Mouse (Mus musculus): ENCODE data around the gene Rbm39. TPM values are rescaled to one million over a fixed set of nuclear protein-coding genes. Genes with fewer than 3 reads are reported as not detected.
A peak's percentile ranks its signal among the peaks of the same experiment; 100 is the strongest.
"Not testable (repeated sequence)": the region's sequence is repeated elsewhere in the genome, so short reads cannot be mapped to it uniquely, and the experiment has no call there.

Rbm39 gene
- polyA plus RNA-seq, 1 experiment = 472 TPM

DNA sequence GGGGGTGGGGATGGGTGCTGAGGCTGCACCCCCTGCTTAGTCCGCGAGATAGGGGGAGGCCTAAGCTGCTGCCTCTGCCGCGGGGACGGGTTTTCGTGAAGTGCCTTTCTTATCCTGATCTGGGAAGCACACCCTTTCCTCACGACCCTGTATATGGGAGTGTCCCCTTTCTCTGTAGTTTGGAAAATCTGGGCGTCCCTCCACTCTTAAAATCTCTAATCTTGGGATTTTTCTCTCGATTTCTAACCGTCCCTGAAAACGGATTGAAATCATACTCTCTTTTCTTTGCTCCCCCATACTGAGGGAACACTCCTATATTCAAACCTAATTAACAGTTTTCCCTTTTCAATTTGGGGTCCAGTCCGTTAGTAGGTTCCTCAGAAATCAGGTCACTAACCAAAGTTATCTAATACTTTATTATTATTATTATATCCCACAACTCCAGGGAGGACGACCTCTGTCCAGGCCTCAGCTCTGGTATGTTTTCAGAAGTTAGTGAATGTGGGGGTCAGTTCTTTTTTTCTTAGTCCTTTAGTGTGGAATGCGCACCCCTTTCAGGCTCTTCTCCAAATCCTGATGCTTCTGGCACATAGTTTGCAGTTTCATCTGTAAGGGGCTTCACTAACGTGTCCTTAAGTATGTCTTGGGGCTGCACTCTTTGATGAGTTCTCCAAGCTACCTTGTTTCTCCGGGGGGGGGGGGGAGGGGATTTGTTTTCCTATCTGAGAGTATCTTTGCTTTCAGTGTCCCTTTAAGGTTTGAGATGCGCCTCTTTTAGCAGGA, 17.3 kb upstream of the Rbm39 start:
- peak overlapping the region; percentile 72 for H3K4me3 ChIP-seq (ENCODE audit: insufficient read depth, low read length)
- peak overlapping the region; percentile 80 for H3K27ac ChIP-seq (ENCODE audit: insufficient read depth, low read depth, low read length)
- H3K4me1 ChIP-seq (ENCODE audit: control insufficient read depth, insufficient read depth, low read length) = peaks cover 40% of the 10 kb centered on the region
- TF ChIP-seq CTCF (IDR thresholded peaks at IDR 0.05; ENCODE audit: low read depth, low read length) (no peak), POLR2A (IDR thresholded peaks at IDR 0.05; ENCODE audit: borderline replicate concordance, low read depth, low read length) (no peak)

DNA sequence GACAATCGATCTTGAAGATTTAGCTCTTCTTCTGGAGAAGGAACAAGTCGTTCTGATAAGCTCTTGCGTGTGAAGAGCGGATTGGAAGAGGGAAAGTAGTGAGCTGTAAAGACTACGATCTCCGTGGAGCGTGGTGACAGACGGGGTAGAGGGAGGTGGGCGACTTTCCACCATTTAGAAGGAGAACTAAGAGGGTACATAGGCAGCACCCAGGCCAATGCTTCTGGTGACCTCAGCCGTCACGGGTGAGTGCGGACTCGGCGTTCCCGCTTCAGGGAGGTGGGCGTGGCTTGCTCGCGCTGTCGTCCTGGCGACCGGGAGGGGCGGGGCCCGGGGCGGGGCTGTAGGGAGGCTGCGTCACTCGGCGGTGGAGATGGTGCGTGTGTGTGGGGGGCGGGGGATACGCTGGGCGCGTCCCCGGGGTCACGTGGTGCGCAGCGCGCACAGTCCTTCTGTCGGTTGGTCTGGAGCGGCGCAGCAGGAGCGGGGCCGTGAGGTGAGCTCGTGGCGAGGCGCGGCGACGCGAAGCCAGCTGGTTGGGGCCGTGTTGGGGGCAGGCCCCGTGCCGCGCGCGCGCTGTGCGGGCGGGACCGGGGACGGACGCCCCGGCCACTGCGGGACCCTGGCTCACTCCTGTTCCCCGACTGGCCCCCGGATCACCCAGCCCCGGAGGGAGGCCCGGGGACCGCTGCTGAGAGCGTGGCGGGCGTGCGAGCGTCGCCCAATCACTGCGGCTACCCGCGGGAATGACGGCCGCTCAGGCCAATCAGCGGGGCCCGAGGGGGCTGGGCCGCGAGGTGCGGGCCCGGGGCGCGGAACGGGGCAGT, 16.5 kb upstream of the Rbm39 start, which contains the start of gene Phf20:
Gene Phf20, plus strand, starts transcription at position 165 of the 827 bp plus-strand sequence.
- Histone ChIP-seq H3K4me1 (ENCODE audit: control insufficient read depth, insufficient read depth, low read length) (peaks cover 35% of the 10 kb centered on the region), H3K27ac (ENCODE audit: insufficient read depth, low read depth, low read length) (peak within 1 kb of the TSS; percentile 80), H3K4me3 (ENCODE audit: insufficient read depth, low read length) (peak within 1 kb of the TSS; percentile 72)
- TF ChIP-seq CTCF (IDR thresholded peaks at IDR 0.05; ENCODE audit: low read depth, low read length) = no peak
- TF ChIP-seq POLR2A (IDR thresholded peaks at IDR 0.05; ENCODE audit: borderline replicate concordance, low read depth, low read length) = no peak

DNA sequence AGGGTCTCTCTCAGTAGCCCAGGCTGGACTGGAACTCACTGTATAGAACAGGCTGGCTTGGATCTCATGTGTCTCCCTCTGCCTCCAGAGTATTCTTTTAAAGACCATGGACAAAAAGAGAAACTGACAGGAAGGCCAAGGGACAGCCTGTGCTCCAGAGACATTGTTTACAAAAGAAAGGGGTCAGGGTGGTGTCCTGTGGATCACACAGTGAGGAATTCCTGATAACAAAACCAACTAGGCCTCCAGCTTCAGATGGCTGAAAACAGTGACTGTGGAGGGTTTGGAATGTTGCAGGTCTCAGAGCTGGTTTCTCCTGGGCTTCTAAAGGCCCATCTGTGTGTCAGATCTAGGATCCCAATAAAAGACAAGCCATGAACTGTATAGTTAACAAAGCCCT, 14.5 kb upstream of the Rbm39 start:
- Histone ChIP-seq H3K4me1 (ENCODE audit: control insufficient read depth, insufficient read depth, low read length) (peaks cover 35% of the 10 kb centered on the region), H3K27ac (ENCODE audit: insufficient read depth, low read depth, low read length) (no peak overlapping the region), H3K4me3 (ENCODE audit: insufficient read depth, low read length) (no peak overlapping the region)
- TF ChIP-seq CTCF (IDR thresholded peaks at IDR 0.05; ENCODE audit: low read depth, low read length) = no peak
- TF ChIP-seq POLR2A (IDR thresholded peaks at IDR 0.05; ENCODE audit: borderline replicate concordance, low read depth, low read length) = no peak

DNA sequence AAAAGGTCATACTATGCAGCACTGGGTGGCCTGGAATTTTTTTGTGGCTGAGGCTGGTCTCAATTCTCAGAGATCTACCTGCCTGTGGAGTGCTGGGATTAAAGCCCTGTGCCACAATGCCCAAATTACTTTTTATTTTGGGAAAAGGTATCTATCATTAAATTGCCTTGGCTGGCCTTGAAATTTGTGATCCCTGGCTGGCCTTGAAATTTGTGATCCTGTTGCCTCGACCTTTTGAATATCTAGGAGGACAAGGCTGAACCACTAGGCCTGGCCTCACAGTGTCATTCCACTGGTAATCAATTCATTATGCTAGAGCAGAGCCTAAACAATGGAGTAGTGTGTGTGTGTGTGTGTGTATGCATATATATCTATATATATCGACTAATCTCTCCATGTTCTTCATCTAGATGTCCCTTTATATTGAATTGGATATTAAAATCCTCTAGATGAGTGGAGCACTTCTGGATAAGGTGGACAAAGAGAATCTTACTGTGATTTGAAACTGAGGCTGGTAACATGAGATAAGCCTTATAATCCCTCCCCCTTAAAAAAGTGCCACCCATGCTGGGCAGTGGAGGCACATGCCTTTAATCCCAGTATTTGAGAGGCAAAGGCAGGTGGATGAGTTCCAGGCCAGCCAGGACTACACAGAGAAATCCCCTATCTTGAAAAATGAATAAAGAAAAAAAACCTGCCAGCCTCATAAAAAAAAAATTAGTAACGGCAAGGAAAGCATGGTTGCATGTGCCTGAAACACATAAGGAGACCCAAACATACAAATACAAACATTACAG, 13.2 kb upstream of the Rbm39 start:
- H3K4me3 ChIP-seq (ENCODE audit: insufficient read depth, low read length) = no peak overlapping the region
- TF ChIP-seq CTCF (IDR thresholded peaks at IDR 0.05; ENCODE audit: low read depth, low read length) = no peak
- H3K27ac ChIP-seq (ENCODE audit: insufficient read depth, low read depth, low read length) = no peak overlapping the region
- peaks cover 31% of the 10 kb centered on the region for H3K4me1 ChIP-seq (ENCODE audit: control insufficient read depth, insufficient read depth, low read length)

DNA sequence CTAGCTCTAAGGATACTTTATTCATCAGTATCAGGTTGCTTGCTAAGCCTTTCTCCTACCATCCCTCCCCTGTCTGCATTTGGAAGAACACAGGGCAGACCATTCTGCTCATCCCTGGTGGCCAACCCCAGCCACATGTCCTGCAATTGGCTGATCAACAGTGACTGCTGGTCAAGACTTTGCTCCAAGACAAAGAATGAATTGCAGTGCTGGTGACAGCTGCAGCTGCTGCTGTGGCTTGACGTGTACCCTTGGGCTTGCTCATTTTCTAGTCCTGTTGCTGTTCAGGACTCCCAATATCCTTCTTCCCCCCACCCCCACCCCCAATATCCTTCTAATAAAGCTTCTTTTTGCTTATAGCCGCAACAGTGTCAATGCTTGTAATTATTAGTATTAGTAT, 12.0 kb upstream of the Rbm39 start:
- Histone ChIP-seq H3K4me3 (ENCODE audit: insufficient read depth, low read length) (no peak overlapping the region), H3K4me1 (ENCODE audit: control insufficient read depth, insufficient read depth, low read length) (peaks cover 31% of the 10 kb centered on the region), H3K27ac (ENCODE audit: insufficient read depth, low read depth, low read length) (no peak overlapping the region)
- TF ChIP-seq CTCF (IDR thresholded peaks at IDR 0.05; ENCODE audit: low read depth, low read length) (no peak), POLR2A (IDR thresholded peaks at IDR 0.05; ENCODE audit: borderline replicate concordance, low read depth, low read length) (no peak)

DNA sequence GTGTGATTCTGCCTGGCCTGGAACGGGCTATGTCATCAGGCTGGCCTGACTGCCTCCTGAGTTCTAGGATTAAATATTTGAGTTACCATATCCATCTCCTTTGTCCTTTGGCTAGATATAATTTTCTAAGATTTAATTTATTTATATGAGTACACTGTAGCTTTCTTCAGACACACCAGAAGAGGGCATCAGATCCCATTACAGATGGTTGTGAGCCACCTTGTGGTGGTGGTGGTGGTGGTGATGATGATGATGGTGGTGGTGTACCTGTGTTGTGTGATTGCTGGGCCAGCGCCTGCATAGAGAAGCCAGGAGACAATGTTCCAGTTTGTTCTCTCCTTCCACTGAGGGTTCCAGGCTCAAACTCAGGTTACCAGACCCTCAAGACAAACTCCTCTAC, 11.5 kb upstream of the Rbm39 start:
- Histone ChIP-seq H3K27ac (ENCODE audit: insufficient read depth, low read depth, low read length) (no peak overlapping the region), H3K4me3 (ENCODE audit: insufficient read depth, low read length) (no peak overlapping the region), H3K4me1 (ENCODE audit: control insufficient read depth, insufficient read depth, low read length) (peaks cover 31% of the 10 kb centered on the region)
- TF ChIP-seq POLR2A (IDR thresholded peaks at IDR 0.05; ENCODE audit: borderline replicate concordance, low read depth, low read length) (no peak), CTCF (IDR thresholded peaks at IDR 0.05; ENCODE audit: low read depth, low read length) (no peak)

DNA sequence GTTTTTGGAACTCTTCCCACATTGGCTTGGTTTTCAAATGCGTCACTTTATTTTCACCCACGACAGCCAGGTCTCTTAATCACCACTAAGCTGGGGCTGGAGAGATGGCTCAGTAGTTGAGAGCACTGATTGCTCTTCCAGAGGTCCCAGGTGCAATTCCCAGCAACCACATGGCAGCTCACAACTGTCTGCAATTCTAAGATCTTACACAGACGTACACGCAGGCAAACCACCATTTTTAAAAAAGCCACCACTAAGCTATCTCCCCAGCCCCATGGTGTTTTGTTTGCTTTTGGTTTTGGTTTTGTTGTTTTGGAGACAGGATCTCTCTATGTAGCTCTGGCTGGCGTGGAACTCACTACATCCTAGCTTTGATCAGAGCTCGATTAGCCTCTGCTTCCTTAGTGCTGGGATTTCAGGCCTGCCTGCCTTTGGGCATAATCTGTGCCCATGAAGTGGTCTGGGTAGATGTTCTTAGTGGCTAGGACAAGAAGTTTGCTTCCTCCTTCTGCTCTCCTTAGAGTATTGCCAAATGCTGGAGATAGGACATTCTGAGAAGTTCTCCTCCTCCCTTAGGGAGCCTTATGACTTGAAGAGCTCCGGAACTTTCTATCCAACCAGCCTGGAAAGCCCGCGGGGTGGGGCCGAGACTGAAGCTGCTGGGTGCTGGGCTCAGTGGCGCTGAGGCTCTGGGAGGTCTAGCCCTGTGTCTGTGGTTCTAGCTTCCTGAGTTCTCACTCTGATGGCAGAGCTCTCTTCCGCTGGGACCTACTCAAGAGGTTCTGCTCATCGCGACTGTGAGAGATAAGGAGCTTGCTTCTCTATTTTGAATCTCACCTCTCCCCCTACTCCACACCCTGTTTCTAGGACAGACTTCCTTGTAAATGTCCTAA, 10.2 kb upstream of the Rbm39 start:
- Histone ChIP-seq H3K4me1 (ENCODE audit: control insufficient read depth, insufficient read depth, low read length) (peaks cover 25% of the 10 kb centered on the region), H3K27ac (ENCODE audit: insufficient read depth, low read depth, low read length) (peak overlapping the region; percentile 47), H3K4me3 (ENCODE audit: insufficient read depth, low read length) (no peak overlapping the region)
- TF ChIP-seq CTCF (IDR thresholded peaks at IDR 0.05; ENCODE audit: low read depth, low read length) = no peak
- no peak for TF ChIP-seq POLR2A (IDR thresholded peaks at IDR 0.05; ENCODE audit: borderline replicate concordance, low read depth, low read length)

DNA sequence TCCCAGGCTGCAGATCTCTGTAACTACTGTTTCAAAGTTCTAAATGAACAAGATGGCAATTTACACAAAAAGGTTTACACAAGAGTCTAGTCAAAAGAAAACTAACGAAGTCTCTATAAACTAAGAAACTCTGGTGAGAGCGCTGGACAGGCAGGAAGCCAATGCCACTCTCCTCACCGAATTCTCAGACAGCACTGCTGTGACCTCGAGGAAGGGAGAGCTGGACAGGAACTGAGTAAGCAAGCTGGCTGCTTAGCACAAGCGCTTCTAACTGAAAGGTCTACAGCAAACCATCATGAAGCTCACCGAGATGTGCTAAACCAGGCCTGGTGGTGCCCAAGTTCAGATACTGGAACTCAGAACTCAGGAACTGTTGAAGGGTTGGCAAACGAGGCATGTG, 9.2 kb upstream of the Rbm39 start:
- peaks cover 21% of the 10 kb centered on the region for H3K4me1 ChIP-seq (ENCODE audit: control insufficient read depth, insufficient read depth, low read length)
- H3K27ac ChIP-seq (ENCODE audit: insufficient read depth, low read depth, low read length); H3K4me3 ChIP-seq (ENCODE audit: insufficient read depth, low read length): not testable (repeated sequence)

DNA sequence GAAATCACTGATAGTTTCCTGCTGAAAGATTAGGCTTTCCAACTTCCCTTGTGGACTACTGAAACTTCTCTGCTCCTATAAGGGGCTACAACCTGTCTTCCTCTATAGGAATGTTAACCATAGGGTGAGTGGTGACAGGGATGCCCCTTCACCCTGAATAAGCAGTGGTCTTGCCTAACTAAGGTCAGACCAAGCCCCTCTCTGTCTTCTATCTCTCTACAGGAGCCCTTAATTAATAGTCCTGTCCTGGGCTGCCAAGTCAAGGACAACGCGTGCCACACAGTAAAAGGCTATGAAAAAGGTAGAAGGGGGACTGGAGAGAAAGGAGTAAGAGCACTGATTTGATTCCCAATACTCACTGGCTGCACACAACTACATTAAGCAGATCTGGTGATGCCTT, 1.6 kb upstream of the Rbm39 start:
- Histone ChIP-seq H3K4me3 (ENCODE audit: insufficient read depth, low read length) (no peak overlapping the region; the same call in 1 of the 2 replicates), H3K27ac (ENCODE audit: insufficient read depth, low read depth, low read length) (peak overlapping the region; percentile 97), H3K4me1 (ENCODE audit: control insufficient read depth, insufficient read depth, low read length) (peaks cover 18% of the 10 kb centered on the region)
- no peak for TF ChIP-seq POLR2A (IDR thresholded peaks at IDR 0.05; ENCODE audit: borderline replicate concordance, low read depth, low read length)
- no peak for TF ChIP-seq CTCF (IDR thresholded peaks at IDR 0.05; ENCODE audit: low read depth, low read length)

All from bone marrow macrophage, adult 2 months (primary cell).